Mouse (Mus musculus): Measurements from ENCODE around the gene Marcks. TPM values are rescaled to one million over a fixed set of nuclear protein-coding genes. Genes with fewer than 3 reads are reported as not detected.

Gene Marcks
- 35.6 and 39.0 TPM in 2 replicates for polyA plus RNA-seq (2012; rRNA removed)

DNA sequence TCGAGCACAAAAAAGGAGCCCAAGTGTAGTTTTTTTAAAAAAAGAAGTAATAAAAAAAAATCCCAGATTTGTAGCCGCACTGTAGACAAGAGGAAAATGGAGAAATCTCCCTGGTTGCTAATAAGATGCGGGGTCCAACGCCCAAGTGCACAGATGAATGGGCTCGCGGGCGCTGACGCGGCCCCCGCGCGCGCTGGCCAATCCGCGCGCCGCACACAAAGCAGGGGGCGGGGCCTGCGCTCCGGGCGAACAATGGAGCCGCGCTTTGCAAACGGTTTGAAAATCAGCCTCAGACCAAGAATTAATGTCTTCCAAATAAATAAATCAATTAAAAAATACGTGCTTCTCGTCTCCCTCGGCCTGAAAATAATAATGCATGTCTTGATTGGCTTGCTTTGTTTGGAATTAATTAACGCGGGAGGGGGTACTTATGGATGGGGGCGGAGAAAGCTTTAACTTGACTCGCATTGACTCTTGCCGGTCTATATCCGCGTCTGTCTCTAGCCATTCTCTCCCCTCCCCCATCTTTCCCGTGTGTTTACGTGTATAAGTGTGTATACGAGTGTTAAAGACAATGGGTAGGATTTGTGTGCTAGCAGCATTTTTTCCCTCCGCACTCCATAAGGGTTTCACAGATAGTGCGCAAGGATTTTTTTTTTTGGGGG is at the start of gene Marcks:
Gene Marcks, minus strand, starts transcription at position 143 of the 665 bp plus-strand sequence.
- under 1% methylated on average over 39 of the region's 39 CpGs for WGBS
- TF ChIP-seq CTCF (IDR thresholded peaks at IDR 0.05; ENCODE audit: insufficient read depth, low read length) (no peak), POLR2A (IDR thresholded peaks at IDR 0.05; ENCODE audit: borderline replicate concordance, extremely low read depth, low read depth, low read length) (peak; percentile 76; the same call in 1 of the 2 replicates)

GRCm38 (mm10) chr10:37177071-37177470 is 38.4 kb upstream of the Marcks start:
- TF ChIP-seq POLR2A (IDR thresholded peaks at IDR 0.05; ENCODE audit: borderline replicate concordance, extremely low read depth, low read depth, low read length) (no peak), CTCF (IDR thresholded peaks at IDR 0.05; ENCODE audit: insufficient read depth, low read length) (no peak)
- no peaks in the 10 kb centered on the region for H3K4me1 ChIP-seq (ENCODE audit: control insufficient read depth, insufficient read depth, low read length)
- 95% methylated on average over 3 of the region's 3 CpGs for WGBS
- H3K4me3 ChIP-seq (replicated peaks; ENCODE audit: extremely low read depth, low read depth, low read length): no peak overlapping the region
- DNase-seq: no peak

More for the DNA sequence above, at the start of gene Marcks:
- DNase-seq: peak; percentile 77
- Histone ChIP-seq H3K4me1 (ENCODE audit: control insufficient read depth, insufficient read depth, low read length) (no peaks in the 10 kb centered on the region; the same call in 1 of the 2 replicates), H3K4me3 (replicated peaks; ENCODE audit: extremely low read depth, low read depth, low read length) (peak within 1 kb of the TSS; percentile 92)

DNA sequence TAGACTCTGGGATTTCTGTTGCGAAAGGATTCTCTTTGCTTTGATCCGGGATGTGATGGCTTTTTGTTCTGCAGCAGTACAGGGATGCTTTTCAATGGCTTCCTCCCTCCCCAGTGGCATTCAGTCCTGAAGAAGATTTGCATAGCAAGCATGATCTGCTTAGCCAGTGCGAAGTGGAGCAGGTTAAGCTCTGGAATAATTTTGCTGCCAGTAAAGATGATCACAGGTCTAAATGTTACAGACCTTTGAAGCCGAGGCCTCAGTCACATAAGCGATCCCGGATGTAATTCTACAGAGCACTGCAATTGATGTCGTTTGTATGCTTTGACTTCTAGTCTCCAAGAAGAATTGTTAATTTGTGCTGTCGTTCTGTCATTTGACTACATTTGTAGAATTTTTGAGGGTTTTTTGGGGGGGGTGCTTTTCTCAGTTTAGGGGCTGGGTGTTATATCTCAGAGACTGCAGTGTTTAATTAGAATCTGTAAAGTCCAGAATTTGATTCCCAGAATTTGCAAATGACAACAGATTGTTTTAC is 33.8 kb upstream of the Marcks start:
- TF ChIP-seq CTCF (IDR thresholded peaks at IDR 0.05; ENCODE audit: insufficient read depth, low read length) (no peak), POLR2A (IDR thresholded peaks at IDR 0.05; ENCODE audit: borderline replicate concordance, extremely low read depth, low read depth, low read length) (no peak)
- no peaks in the 10 kb centered on the region for H3K4me1 ChIP-seq (ENCODE audit: control insufficient read depth, insufficient read depth, low read length)
- no peak overlapping the region for H3K4me3 ChIP-seq (replicated peaks; ENCODE audit: extremely low read depth, low read depth, low read length)
- DNase-seq: no peak
- WGBS: 87% methylated on average over 8 of the region's 8 CpGs

GRCm38 (mm10) chr10:37171711-37172415 is 33.1 kb upstream of the Marcks start:
- TF ChIP-seq POLR2A (IDR thresholded peaks at IDR 0.05; ENCODE audit: borderline replicate concordance, extremely low read depth, low read depth, low read length): no peak
- no peak for TF ChIP-seq CTCF (IDR thresholded peaks at IDR 0.05; ENCODE audit: insufficient read depth, low read length)
- DNase-seq: no peak
- 92% methylated on average over 3 of the region's 3 CpGs for WGBS
- Histone ChIP-seq H3K4me3 (replicated peaks; ENCODE audit: extremely low read depth, low read depth, low read length) (no peak overlapping the region), H3K4me1 (ENCODE audit: control insufficient read depth, insufficient read depth, low read length) (no peaks in the 10 kb centered on the region)

DNA sequence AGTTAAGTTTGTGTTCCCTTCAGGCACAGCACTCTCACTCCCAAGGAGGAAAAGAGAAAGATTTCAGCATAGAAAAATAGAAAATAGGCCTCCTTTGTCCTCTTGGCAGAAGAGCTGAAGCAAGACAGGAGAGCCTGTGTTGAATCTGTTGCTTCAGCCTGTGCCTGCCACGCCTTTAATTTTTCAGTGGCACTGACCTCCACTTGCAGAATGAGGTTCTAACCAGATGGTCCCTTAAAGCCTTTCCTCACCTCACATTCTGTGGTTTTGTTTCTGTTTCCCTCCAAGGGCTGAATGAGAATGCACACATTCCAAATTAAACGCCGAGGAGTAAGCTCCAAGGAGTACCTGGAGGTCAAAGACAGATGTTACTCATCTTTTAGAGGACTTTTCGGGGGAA is 32.2 kb upstream of the Marcks start:
- TF ChIP-seq CTCF (IDR thresholded peaks at IDR 0.05; ENCODE audit: insufficient read depth, low read length) (no peak), POLR2A (IDR thresholded peaks at IDR 0.05; ENCODE audit: borderline replicate concordance, extremely low read depth, low read depth, low read length) (no peak)
- Histone ChIP-seq H3K4me1 (ENCODE audit: control insufficient read depth, insufficient read depth, low read length) (no peaks in the 10 kb centered on the region), H3K4me3 (replicated peaks; ENCODE audit: extremely low read depth, low read depth, low read length) (no peak overlapping the region)
- DNase-seq: no peak
- 86% methylated on average over 4 of the region's 4 CpGs for WGBS

- DNase-seq: no peak
- TF ChIP-seq CTCF (IDR thresholded peaks at IDR 0.05; ENCODE audit: insufficient read depth, low read length) (no peak), POLR2A (IDR thresholded peaks at IDR 0.05; ENCODE audit: borderline replicate concordance, extremely low read depth, low read depth, low read length) (no peak)
- no peak overlapping the region for H3K4me3 ChIP-seq (replicated peaks; ENCODE audit: extremely low read depth, low read depth, low read length)
- WGBS: 79% methylated on average over 4 of the region's 4 CpGs
- H3K4me1 ChIP-seq (ENCODE audit: control insufficient read depth, insufficient read depth, low read length): no peaks in the 10 kb centered on the region
Measured at GRCm38 (mm10) chr10:37170466-37170865, 31.7 kb upstream of the Marcks start.

DNA sequence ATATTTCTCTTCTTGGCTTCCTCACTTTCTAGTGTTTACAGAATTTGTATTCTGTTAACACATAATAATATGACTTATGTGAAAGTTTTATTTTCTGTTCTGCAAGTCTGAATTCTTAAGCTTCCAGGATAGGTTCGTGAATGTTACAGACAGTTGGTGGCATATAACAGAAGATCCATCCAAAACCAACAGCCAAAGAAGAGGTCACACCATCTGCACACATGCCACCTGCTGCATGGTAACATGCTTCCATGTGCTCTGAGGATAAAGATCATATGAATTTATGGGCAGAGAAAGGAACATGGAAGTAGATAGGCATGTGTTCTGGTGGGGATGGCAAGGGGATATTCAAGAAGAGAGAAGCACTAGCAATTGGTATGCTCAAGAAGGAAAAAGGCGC is 28.8 kb upstream of the Marcks start:
- no peak for DNase-seq
- Histone ChIP-seq H3K4me3 (replicated peaks; ENCODE audit: extremely low read depth, low read depth, low read length) (no peak overlapping the region), H3K4me1 (ENCODE audit: control insufficient read depth, insufficient read depth, low read length) (no peaks in the 10 kb centered on the region)
- WGBS: 81% methylated on average over 2 of the region's 2 CpGs
- TF ChIP-seq CTCF (IDR thresholded peaks at IDR 0.05; ENCODE audit: insufficient read depth, low read length) (no peak), POLR2A (IDR thresholded peaks at IDR 0.05; ENCODE audit: borderline replicate concordance, extremely low read depth, low read depth, low read length) (no peak)

DNA sequence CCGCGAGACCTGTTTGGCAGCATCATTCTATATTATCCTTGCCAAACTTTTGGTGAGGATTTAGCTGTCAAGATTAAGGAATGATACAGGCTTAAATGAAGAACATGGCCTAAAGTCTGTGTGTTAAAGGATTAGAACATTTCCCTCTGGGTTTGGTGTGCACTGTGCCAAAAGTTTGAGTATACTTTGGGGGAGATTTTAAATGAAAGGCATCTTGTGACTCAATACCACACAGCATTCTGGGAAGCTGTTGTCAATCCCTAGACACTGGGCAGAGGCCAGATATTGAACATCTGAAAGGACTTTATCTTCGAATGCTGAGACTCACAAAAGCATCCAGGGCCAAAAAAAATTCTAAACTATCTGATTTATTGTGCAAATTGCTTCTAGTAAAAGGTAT is 21.0 kb upstream of the Marcks start:
- Histone ChIP-seq H3K4me1 (ENCODE audit: control insufficient read depth, insufficient read depth, low read length) (no peaks in the 10 kb centered on the region), H3K4me3 (replicated peaks; ENCODE audit: extremely low read depth, low read depth, low read length) (no peak overlapping the region)
- DNase-seq: no peak
- TF ChIP-seq POLR2A (IDR thresholded peaks at IDR 0.05; ENCODE audit: borderline replicate concordance, extremely low read depth, low read depth, low read length): no peak
- TF ChIP-seq CTCF (IDR thresholded peaks at IDR 0.05; ENCODE audit: insufficient read depth, low read length): no peak
- WGBS: 65% methylated on average over 3 of the region's 3 CpGs

GRCm38 (mm10) chr10:37157156-37157555 is 18.4 kb upstream of the Marcks start:
- TF ChIP-seq POLR2A (IDR thresholded peaks at IDR 0.05; ENCODE audit: borderline replicate concordance, extremely low read depth, low read depth, low read length) (no peak), CTCF (IDR thresholded peaks at IDR 0.05; ENCODE audit: insufficient read depth, low read length) (no peak)
- H3K4me3 ChIP-seq (replicated peaks; ENCODE audit: extremely low read depth, low read depth, low read length): no peak overlapping the region
- H3K4me1 ChIP-seq (ENCODE audit: control insufficient read depth, insufficient read depth, low read length): no peaks in the 10 kb centered on the region
- 84% methylated on average over 5 of the region's 5 CpGs for WGBS
- no peak for DNase-seq

All from lung, adult 2 months (tissue).